Mouse (Mus musculus) forebrain, postnatal 0 days (tissue): ENCODE measurements around the gene Il17ra. TPM values are rescaled to one million over a fixed set of nuclear protein-coding genes. Genes with fewer than 3 reads are reported as not detected.
A peak's percentile ranks its signal among the peaks of the same experiment; 100 is the strongest.

ENCODE experiments used
- ATAC-seq: fragments of 200-750 bp; cut with Nextera tagmentation; 2 replicates; pipeline ENCODE4 v1.8.0; 2017; ENCODE audit warnings: mild to moderate bottlenecking, moderate library complexity
- DNase-seq: peaks from one replicate; pipeline ENCODE4 v3.0.0-alpha.2; 2015
- H3K27ac ChIP-seq: fragments of 300-500 bp; sonication (generic); 2 replicates; pipeline ENCODE4 v1.5.1; 2014; ENCODE audit warnings: low read depth, mild to moderate bottlenecking, antibody characterized with exemption, low read length, moderate library complexity, mixed read lengths
- H3K27me3 ChIP-seq: fragments of 300-500 bp; sonication (generic); 2 replicates; pipeline ENCODE4 v1.6.1; 2014; ENCODE audit warnings: mild to moderate bottlenecking, low read length, mixed read lengths; ENCODE audit not compliant: insufficient read depth
- H3K36me3 ChIP-seq: fragments of 300-500 bp; sonication (generic); 2 replicates; pipeline ENCODE4 v1.6.1; 2014; ENCODE audit warnings: mild to moderate bottlenecking, moderate library complexity; ENCODE audit not compliant: insufficient read depth
- H3K4me1 ChIP-seq: fragments of 300-500 bp; sonication (generic); 2 replicates; pipeline ENCODE4 v1.6.1; 2014; ENCODE audit warnings: antibody characterized with exemption; ENCODE audit not compliant: insufficient read depth
- H3K4me2 ChIP-seq: fragments of 300-500 bp; sonication (generic); 2 replicates; pipeline ENCODE4 v1.6.1; 2014; ENCODE audit warnings: low read depth, mild to moderate bottlenecking, moderate library complexity
- H3K4me3 ChIP-seq: fragments of 300-500 bp; sonication (generic); 2 replicates; pipeline ENCODE4 v1.5.1; 2014; ENCODE audit warnings: low read depth, low read length, mixed read lengths
- H3K9ac ChIP-seq: fragments of 300-500 bp; sonication (generic); 2 replicates; pipeline ENCODE4 v1.6.1; 2014; ENCODE audit warnings: mild to moderate bottlenecking
- H3K9me3 ChIP-seq: fragments of 300-500 bp; sonication (generic); 2 replicates; pipeline ENCODE4 v1.6.1; 2016; ENCODE audit warnings: low read length
- CTCF ChIP-seq: sonication (generic); IDR thresholded peaks from 2 replicates; pipeline ENCODE4 v1.5.1; 2016; ENCODE audit warnings: antibody characterized with exemption, control low read depth, low read depth
- WGBS: fragments of 180-500 bp; shearing (Covaris S2); extraction: QIAGEN DNeasy Blood & Tissue Kit; methylation state at CpG from one replicate; pipeline ENCODE4 v1.1.7; 2014; 5-methylcytosine and 5-hydroxymethylcytosine counted together
- polyA plus RNA-seq: library from polyadenylated mRNA; unstranded; fragments of >200 nt; fragmentation: Nextera tagmentation; extraction: Ambion mirVana; gene quantifications from 2 replicates; pipeline ENCODE4 v1.2.1, GENCODE M21; 2015
- total RNA-seq: library from RNA; depleted of rRNA; stranded (reverse); fragments of >200 nt; gene quantifications from 2 replicates; pipeline ENCODE4 v1.2.3, GENCODE M21; 2014

Gene Il17ra
- total and polyA plus RNA-seq, 2 experiments from 2014 or later = 3.2 to 4.2 TPM

GRCm38 (mm10) chr6:120471991-120472441 lies 9.0 kb downstream of the Il17ra start:
- peak overlapping the region; percentile 48 for H3K27ac ChIP-seq
- H3K4me1 ChIP-seq = peaks cover 12% of the 10 kb centered on the region; the same call in 1 of the 2 replicates
- DNase-seq = peak; percentile 59
- H3K4me3 ChIP-seq = no peak overlapping the region
- H3K4me2 ChIP-seq = no peak overlapping the region
- no peak overlapping the region for H3K9ac ChIP-seq
- 4% methylated on average over 5 of the region's 5 CpGs for WGBS
- no peaks in the 10 kb centered on the region for H3K27me3 ChIP-seq
- TF ChIP-seq CTCF = no peak
- no peaks in the 10 kb centered on the region for H3K36me3 ChIP-seq
- peak; percentile 89 for ATAC-seq
- no peaks in the 10 kb centered on the region for H3K9me3 ChIP-seq

GRCm38 (mm10) chr6:120472455-120473140 lies 9.6 kb downstream of the Il17ra start:
- no peaks in the 10 kb centered on the region for H3K27me3 ChIP-seq
- no peaks in the 10 kb centered on the region for H3K36me3 ChIP-seq
- H3K9me3 ChIP-seq = no peaks in the 10 kb centered on the region
- no peak overlapping the region for H3K9ac ChIP-seq
- WGBS = 17% methylated on average over 8 of the region's 8 CpGs
- TF ChIP-seq CTCF = no peak
- peak overlapping the region; percentile 48 for H3K27ac ChIP-seq
- DNase-seq = no peak
- peaks cover 12% of the 10 kb centered on the region; the same call in 1 of the 2 replicates for H3K4me1 ChIP-seq
- H3K4me2 ChIP-seq = no peak overlapping the region
- H3K4me3 ChIP-seq = no peak overlapping the region
- ATAC-seq = peak; percentile 72

- H3K9me3 ChIP-seq = no peaks in the 10 kb centered on the region
- H3K27ac ChIP-seq = no peak overlapping the region
- no peak overlapping the region for H3K9ac ChIP-seq
- no peaks in the 10 kb centered on the region for H3K36me3 ChIP-seq
- TF ChIP-seq CTCF = no peak
- 32% methylated on average over 5 of the region's 5 CpGs for WGBS
- no peaks in the 10 kb centered on the region for H3K27me3 ChIP-seq
- no peak overlapping the region for H3K4me3 ChIP-seq
- H3K4me2 ChIP-seq = no peak overlapping the region
- peaks cover 12% of the 10 kb centered on the region; the same call in 1 of the 2 replicates for H3K4me1 ChIP-seq
- ATAC-seq = no peak
- DNase-seq = no peak
Measured at GRCm38 (mm10) chr6:120473427-120473826, 10.4 kb downstream of the Il17ra start.

- no peak overlapping the region for H3K27ac ChIP-seq
- H3K4me3 ChIP-seq = no peak overlapping the region
- no peaks in the 10 kb centered on the region for H3K36me3 ChIP-seq
- no peak overlapping the region for H3K4me2 ChIP-seq
- no peak for ATAC-seq
- no peak for DNase-seq
- H3K4me1 ChIP-seq = peaks cover 12% of the 10 kb centered on the region; the same call in 1 of the 2 replicates
- whole genome bisulfite sequencing = 81% methylated on average over 8 of the region's 8 CpGs
- H3K27me3 ChIP-seq = no peaks in the 10 kb centered on the region
- H3K9ac ChIP-seq = no peak overlapping the region
- TF ChIP-seq CTCF = no peak
- no peaks in the 10 kb centered on the region for H3K9me3 ChIP-seq
Measured at GRCm38 (mm10) chr6:120475288-120475687, 12.2 kb downstream of the Il17ra start.

GRCm38 (mm10) chr6:120479302-120479701 lies 16.3 kb downstream of the Il17ra start:
- TF ChIP-seq CTCF = no peak
- no peaks in the 10 kb centered on the region for H3K4me1 ChIP-seq
- no peak overlapping the region for H3K4me2 ChIP-seq
- H3K27me3 ChIP-seq = no peaks in the 10 kb centered on the region
- WGBS = 81% methylated on average over 2 of the region's 2 CpGs
- H3K27ac ChIP-seq = no peak overlapping the region
- no peak overlapping the region for H3K4me3 ChIP-seq
- no peaks in the 10 kb centered on the region for H3K36me3 ChIP-seq
- no peaks in the 10 kb centered on the region for H3K9me3 ChIP-seq
- ATAC-seq = no peak
- no peak for DNase-seq
- H3K9ac ChIP-seq = no peak overlapping the region

- TF ChIP-seq CTCF = no peak
- H3K4me2 ChIP-seq = no peak overlapping the region
- H3K4me1 ChIP-seq = no peaks in the 10 kb centered on the region
- H3K9ac ChIP-seq = no peak overlapping the region
- no peak overlapping the region for H3K27ac ChIP-seq
- ATAC-seq (no peak), DNase-seq (no peak)
- H3K4me3 ChIP-seq = no peak overlapping the region
- no peaks in the 10 kb centered on the region for H3K36me3 ChIP-seq
- no peaks in the 10 kb centered on the region for H3K27me3 ChIP-seq
- H3K9me3 ChIP-seq = no peaks in the 10 kb centered on the region
- 90% methylated on average over 5 of the region's 5 CpGs for WGBS
Measured at GRCm38 (mm10) chr6:120480361-120480760, 17.3 kb downstream of the Il17ra start.

- H3K9ac ChIP-seq = no peak overlapping the region
- ATAC-seq (no peak), DNase-seq (no peak)
- no peaks in the 10 kb centered on the region for H3K4me1 ChIP-seq
- H3K4me2 ChIP-seq = no peak overlapping the region
- WGBS = 89% methylated on average over 6 of the region's 6 CpGs
- TF ChIP-seq CTCF = peak; percentile 40; the same call in 1 of the 2 replicates
- H3K27me3 ChIP-seq = no peaks in the 10 kb centered on the region
- H3K9me3 ChIP-seq = no peaks in the 10 kb centered on the region
- H3K36me3 ChIP-seq = no peaks in the 10 kb centered on the region
- H3K27ac ChIP-seq = no peak overlapping the region
- no peak overlapping the region for H3K4me3 ChIP-seq
Measured at GRCm38 (mm10) chr6:120481538-120481937, 18.5 kb downstream of the Il17ra start.
